Mouse (Mus musculus): ENCODE data around the gene Il2.

GRCm38 (mm10) chr3:37073211-37073610, 52.5 kb downstream of the Il2 start:
- TF ChIP-seq CTCF (conservative IDR thresholded peaks at IDR 0.05; ENCODE audit: low read length) (no peak), NANOG (IDR thresholded peaks at IDR 0.05; ENCODE audit: borderline replicate concordance, low read length) (no peak), POU5F1 (IDR thresholded peaks at IDR 0.05; ENCODE audit: borderline replicate concordance, low read length) (no peak)
